Mouse (Mus musculus) left cerebral cortex, postnatal 4 days (tissue): ENCODE measurements around the gene Prss28. TPM values are rescaled to one million over a fixed set of nuclear protein-coding genes. Genes with fewer than 3 reads are reported as not detected.

Experiments
- DNase-seq: peaks from one replicate; pipeline ENCODE4 v3.0.0-alpha.2; 2022
- intact Hi-C: fragments of 180-260 bp; cut with DNase I; formaldehyde crosslinking; loops from one replicate; pipeline ENCODE4 v1.15.1; 2025
- total RNA-seq, 2 experiments: library from RNA; stranded (reverse); gene quantifications; 2 replicates each; pipeline ENCODE4 v1.2.3; 2021

Prss28 gene
- total RNA-seq, 2 experiments from 2014 or later: not detected

DNA sequence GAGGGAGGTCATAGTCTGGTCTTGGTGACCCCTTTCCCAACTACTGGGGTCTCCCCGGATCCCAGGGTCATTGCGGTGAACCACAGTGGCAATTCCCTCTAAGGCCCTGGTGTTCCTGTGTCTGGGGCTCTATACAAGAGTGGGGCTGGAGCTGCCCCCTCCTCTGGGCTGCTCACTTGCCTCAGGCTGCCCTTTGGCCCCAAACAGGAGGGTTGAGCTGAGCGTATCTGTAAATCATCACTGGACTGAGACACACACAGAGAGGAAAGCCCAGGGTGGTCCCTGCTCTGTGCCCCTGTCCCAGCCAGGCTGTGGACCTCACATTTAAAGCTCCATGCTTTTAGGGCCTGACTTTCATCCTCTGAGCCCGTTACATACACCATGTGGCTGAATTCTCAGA, 29.8 kb downstream of the Prss28 start:
- no peak for DNase-seq
- intact Hi-C loops: no loop called here

DNA sequence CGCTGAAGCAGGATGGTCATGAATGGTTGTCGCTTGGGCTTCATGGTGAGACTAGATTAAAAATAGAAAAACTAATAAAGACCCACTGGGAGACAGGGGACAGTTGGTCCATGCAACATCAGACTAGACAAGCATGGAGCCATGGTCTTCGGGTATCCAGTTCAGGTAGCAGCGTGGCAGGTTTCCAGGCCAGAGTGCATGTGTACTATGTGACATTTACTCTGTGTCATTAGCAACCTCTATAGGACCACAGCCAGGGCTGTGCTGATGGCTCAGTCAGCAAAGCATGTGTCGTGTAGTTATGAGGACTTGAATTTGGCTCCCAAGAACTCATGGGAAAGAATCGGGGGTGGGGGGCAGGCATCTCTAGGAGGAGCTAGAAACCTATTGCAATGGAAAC, 31.6 kb downstream of the Prss28 start:
- intact Hi-C loops: no loop called here
- no peak for DNase-seq

DNA sequence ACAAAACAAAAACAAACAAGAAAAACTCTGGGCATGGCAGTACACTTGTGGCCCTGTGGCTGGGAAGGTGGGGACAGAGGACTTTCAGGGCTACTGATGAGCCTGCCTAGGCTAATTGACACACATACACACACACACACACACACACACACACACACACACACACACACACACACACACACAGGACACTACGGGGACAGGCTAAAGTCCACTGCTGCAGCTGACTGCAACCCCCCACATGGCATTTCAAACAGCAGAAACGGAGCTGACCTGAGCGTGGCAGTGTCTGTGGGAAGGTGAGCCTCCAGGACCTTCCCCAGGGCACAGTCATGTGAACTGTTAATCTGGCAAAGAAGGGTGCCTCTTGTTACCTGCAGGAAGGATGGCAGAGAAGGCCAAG, 33.0 kb downstream of the Prss28 start:
- intact Hi-C loops: no loop called here
- DNase-seq: no peak

DNA sequence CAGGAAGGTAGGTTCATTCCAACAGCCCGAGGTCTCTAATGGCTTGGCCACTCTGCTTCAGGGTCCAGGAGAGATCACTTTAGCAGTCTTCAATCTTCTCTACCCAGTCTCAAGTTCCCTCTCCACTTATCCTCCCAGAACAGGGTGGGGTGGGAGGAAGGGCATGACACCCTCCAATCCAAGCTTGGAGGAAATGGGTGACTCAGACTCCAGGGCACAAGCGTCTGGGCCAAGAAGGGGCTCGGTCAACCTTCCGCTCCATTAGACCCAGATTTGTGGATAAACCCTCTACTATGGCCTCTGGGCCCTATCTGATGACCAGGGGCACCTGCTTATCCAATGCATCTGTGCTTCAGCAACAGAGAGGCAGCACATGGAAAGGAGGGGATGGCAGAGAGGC, 37.0 kb downstream of the Prss28 start, which contains the start of gene Tpsab1:
Gene Tpsab1 (minus strand): TSS at position 101 of the 400 bp plus-strand sequence.
- intact Hi-C loops: no loop called here
- no peak for DNase-seq

DNA sequence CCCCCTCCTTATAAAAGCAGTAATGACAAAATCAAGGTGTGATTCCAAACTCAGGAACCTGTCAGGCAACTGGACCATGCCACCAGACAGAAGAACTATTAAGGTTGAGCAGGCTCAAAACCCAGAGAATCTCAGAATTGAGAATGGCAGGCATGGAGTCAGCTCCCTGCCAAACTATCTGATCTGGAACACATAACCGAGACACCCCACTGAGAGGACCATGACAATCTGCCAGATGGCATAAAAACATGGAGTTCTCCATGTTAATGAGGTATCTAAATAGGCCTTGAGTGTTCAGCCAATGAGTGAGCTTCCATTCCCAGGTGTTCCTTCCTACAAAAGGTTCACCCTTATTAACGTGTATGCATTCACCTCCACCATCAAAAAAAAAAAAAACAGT, 52.8 kb downstream of the Prss28 start:
- intact Hi-C loops: no loop called here
- DNase-seq: no peak

Other genes starting within 250 kb of the Prss28 start
- 1 to 10 TPM; 5.4 to 6.7 TPM for gene Tmem204, start 225.1 kb upstream of the Prss28 start, total RNA-seq
- 10 to 100 TPM; 58.3 to 59.3 TPM for gene Telo2, start 192.7 kb upstream of the Prss28 start, total RNA-seq
- gene Ptx4, start 187.9 kb upstream of the Prss28 start, total RNA-seq: under 1 TPM; 0.32 to 0.34 TPM
- 10 to 100 TPM; 40.9 to 42.5 TPM for gene Clcn7, start 175.3 kb upstream of the Prss28 start, total RNA-seq
- gene Ccdc154, start 146.2 kb upstream of the Prss28 start, total RNA-seq: under 1 TPM in 1 of 2 experiments, not detected in 1; 0.16 TPM
- not detected for gene Gm38655, start 133.2 kb upstream of the Prss28 start, total RNA-seq
- gene BC003965, start 124.1 kb upstream of the Prss28 start, total RNA-seq: 10 to 100 TPM; 16.8 to 18.6 TPM
- gene Unkl, start 120.2 kb upstream of the Prss28 start, total RNA-seq: 10 to 100 TPM; 23.5 to 26.9 TPM
- gene Gnptg, start 68.5 kb upstream of the Prss28 start, total RNA-seq: 10 to 100 TPM; 54.6 to 56.0 TPM
- 10 to 100 TPM; 29.7 to 33.8 TPM for gene Tsr3, start 68.5 kb upstream of the Prss28 start, total RNA-seq
- 10 to 100 TPM in 1 of 2 experiments, 1 to 10 TPM in 1; 5.2 to 24.2 TPM for gene Baiap3, start 52.3 kb upstream of the Prss28 start, total RNA-seq
- gene Ube2i, start 34.0 kb upstream of the Prss28 start, total RNA-seq: 100 to 1,000 TPM; 297 to 302 TPM
- 1 to 10 TPM; 1.2 to 1.3 TPM for gene Prss34, start 10.3 kb upstream of the Prss28 start, total RNA-seq
- not detected for gene Prss29, start 10.0 kb downstream of the Prss28 start, total RNA-seq
- gene Tpsab1, start 36.9 kb downstream of the Prss28 start, total RNA-seq: 1 to 10 TPM in 1 of 2 experiments, under 1 TPM in 1; 0.62 to 2.5 TPM
- 10 to 100 TPM in 1 of 2 experiments, 1 to 10 TPM in 1; 8.1 to 16.4 TPM for gene Tpsb2, start 57.7 kb downstream of the Prss28 start, total RNA-seq
- gene Tpsg1, start 60.6 kb downstream of the Prss28 start, total RNA-seq: not detected
- gene Cacna1h, start 125.1 kb downstream of the Prss28 start, total RNA-seq: 100 to 1,000 TPM in 1 of 2 experiments, 10 to 100 TPM in 1; 96.9 to 103 TPM
- 1 to 10 TPM in 1 of 2 experiments, under 1 TPM in 1; 0.70 to 1.6 TPM for gene Tekt4, start 146.0 kb downstream of the Prss28 start, total RNA-seq
- gene Sstr5, start 188.6 kb downstream of the Prss28 start, total RNA-seq: under 1 TPM; 0.58 to 0.72 TPM